Mouse (Mus musculus) liver, embryonic 18 days (tissue): ENCODE data around the gene Plekhh2. TPM values are rescaled to one million over a fixed set of nuclear protein-coding genes. Genes with fewer than 3 reads are reported as not detected.

Experiments
- polyA plus RNA-seq: library from polyadenylated mRNA; depleted of rRNA; stranded (reverse); fragments of >200 nt; gene quantifications from 2 replicates; pipeline ENCODE4 v1.2.3, GENCODE M21; 2012; rRNA removed

The Plekhh2 gene
- polyA plus RNA-seq = 0.62 and 0.64 TPM in 2 replicates

GRCm38 (mm10) chr17:84511682-84512515 is at the start of gene Plekhh2:
Plekhh2 (plus strand) TSS chr17:84511895.

GRCm38 (mm10) chr17:84465753-84466608 is 45.7 kb upstream of the Plekhh2 start, which contains the start of gene Thada:
Thada (minus strand) TSS chr17:84466205.

GRCm38 (mm10) chr17:84626276-84626856 is 114.7 kb downstream of the Plekhh2 start, which contains the start of gene Dync2li1:
Dync2li1 (plus strand) TSS chr17:84626496.

Other genes starting within 250 kb of the Plekhh2 start
- 1.8 and 2.5 TPM in 2 replicates for gene Thada, start 45.7 kb upstream of the Plekhh2 start, polyA plus RNA-seq
- gene Dync2li1, start 114.6 kb downstream of the Plekhh2 start, polyA plus RNA-seq = 2.9 and 3.4 TPM in 2 replicates
- 1.1 and 1.9 TPM in 2 replicates for gene Abcg8, start 164.4 kb downstream of the Plekhh2 start, polyA plus RNA-seq
- 1.1 and 3.2 TPM in 2 replicates for gene Abcg5, start 171.1 kb downstream of the Plekhh2 start, polyA plus RNA-seq